Mouse (Mus musculus) ovary, postnatal 36 days (tissue): ENCODE results near the gene Map4k2.
"Not testable (repeated sequence)": the region's sequence is repeated elsewhere in the genome, so short reads cannot be mapped to it uniquely, and the experiment has no call there.

Source experiments
- DNase-seq: peaks from one replicate; pipeline ENCODE4 v3.0.0; 2022; ENCODE audit warnings: low spot score, mixed read lengths

Gene Map4k2

GRCm38 (mm10) chr19:6340524-6341452, at the start of gene Map4k2:
Gene Map4k2, plus strand, starts transcription at chr19:6341135.
- DNase-seq: peak; percentile 90

GRCm38 (mm10) chr19:6292262-6292661, 48.7 kb upstream of the Map4k2 start:
- no peak for DNase-seq

GRCm38 (mm10) chr19:6294301-6294700, 46.6 kb upstream of the Map4k2 start:
- DNase-seq: no peak

- DNase-seq: no peak
Measured at GRCm38 (mm10) chr19:6296551-6297210, 44.3 kb upstream of the Map4k2 start.

- DNase-seq: no peak
Measured at GRCm38 (mm10) chr19:6297641-6298040, 43.3 kb upstream of the Map4k2 start.

GRCm38 (mm10) chr19:6299003-6299402, 41.9 kb upstream of the Map4k2 start:
- no peak for DNase-seq

GRCm38 (mm10) chr19:6299450-6300267, 41.3 kb upstream of the Map4k2 start:
- no peak for DNase-seq

- no peak for DNase-seq
Measured at GRCm38 (mm10) chr19:6300402-6300841, 40.5 kb upstream of the Map4k2 start.

- no peak for DNase-seq
Measured at GRCm38 (mm10) chr19:6302114-6302513, 38.8 kb upstream of the Map4k2 start.

GRCm38 (mm10) chr19:6302522-6302921, 38.4 kb upstream of the Map4k2 start:
- DNase-seq: no peak

- DNase-seq: no peak
Measured at GRCm38 (mm10) chr19:6303831-6304230, 37.1 kb upstream of the Map4k2 start.

- DNase-seq: peak; percentile 88
Measured at GRCm38 (mm10) chr19:6304787-6305516, 36.0 kb upstream of the Map4k2 start.

- DNase-seq: no peak
Measured at GRCm38 (mm10) chr19:6305517-6306115, 35.3 kb upstream of the Map4k2 start.

- peak; percentile 90 for DNase-seq
Measured at GRCm38 (mm10) chr19:6306137-6306551, 34.8 kb upstream of the Map4k2 start, which contains the start of gene Cdc42bpg. Gene Cdc42bpg, plus strand, starts transcription at chr19:6306456.

GRCm38 (mm10) chr19:6306586-6306985, 34.3 kb upstream of the Map4k2 start:
- DNase-seq: peak; percentile 80

GRCm38 (mm10) chr19:6307733-6308531, 33.0 kb upstream of the Map4k2 start:
- peak; percentile 29 for DNase-seq

- DNase-seq: no peak
Measured at GRCm38 (mm10) chr19:6310181-6310580, 30.8 kb upstream of the Map4k2 start.

- DNase-seq: not testable (repeated sequence)
Measured at GRCm38 (mm10) chr19:6311783-6312182, 29.2 kb upstream of the Map4k2 start.

GRCm38 (mm10) chr19:6313796-6314195, 27.1 kb upstream of the Map4k2 start:
- DNase-seq: no peak

GRCm38 (mm10) chr19:6314513-6314912, 26.4 kb upstream of the Map4k2 start:
- no peak for DNase-seq
